Mouse (Mus musculus): ENCODE results near the gene Tekt1. TPM values are rescaled to one million over a fixed set of nuclear protein-coding genes. Genes with fewer than 3 reads are reported as not detected.

Tekt1 gene
- polyA plus RNA-seq, 1 experiment from 2014 or later, result 8.4 TPM

Small RNAs within 50 kb of the gene (microRNA-seq; reads per million reads assigned to microRNA genes)
- gene Mir6338, result not detected

Other genes with a start within 250 kb of the Tekt1 start
- gene Pitpnm3, start 226.7 kb downstream of the Tekt1 start, polyA plus RNA-seq (2015; fragmentation: Nextera tagmentation; extraction: Ambion mirVana), result 4.6 and 5.4 TPM in 2 replicates
- 1.5 and 1.6 TPM in 2 replicates for gene Gm43951, start 155.6 kb downstream of the Tekt1 start, polyA plus RNA-seq (2015; fragmentation: Nextera tagmentation; extraction: Ambion mirVana)
- gene 4933427D14Rik, start 155.0 kb downstream of the Tekt1 start, polyA plus RNA-seq (2015; fragmentation: Nextera tagmentation; extraction: Ambion mirVana), result 16.3 and 20.5 TPM in 2 replicates
- gene Txndc17, start 154.9 kb downstream of the Tekt1 start, polyA plus RNA-seq (2015; fragmentation: Nextera tagmentation; extraction: Ambion mirVana), result 147 and 155 TPM in 2 replicates
- gene Med31, start 146.8 kb downstream of the Tekt1 start, polyA plus RNA-seq (2015; fragmentation: Nextera tagmentation; extraction: Ambion mirVana), result 50.5 and 54.2 TPM in 2 replicates
- 1.9 and 2.0 TPM in 2 replicates for gene Slc13a5, start 95.2 kb downstream of the Tekt1 start, polyA plus RNA-seq (2015; fragmentation: Nextera tagmentation; extraction: Ambion mirVana)
- 3.0 and 3.9 TPM in 2 replicates for gene Xaf1, start 60.8 kb downstream of the Tekt1 start, polyA plus RNA-seq (2015; fragmentation: Nextera tagmentation; extraction: Ambion mirVana)
- gene Fbxo39, start 48.0 kb downstream of the Tekt1 start, polyA plus RNA-seq (2015; fragmentation: Nextera tagmentation; extraction: Ambion mirVana), result not detected in 2 replicates
- 9.9 and 10.2 TPM in 2 replicates for gene Smtnl2, start 49.3 kb upstream of the Tekt1 start, polyA plus RNA-seq (2015; fragmentation: Nextera tagmentation; extraction: Ambion mirVana)
- not detected in 2 replicates for gene Ggt6, start 73.1 kb upstream of the Tekt1 start, polyA plus RNA-seq (2015; fragmentation: Nextera tagmentation; extraction: Ambion mirVana)
- gene Mybbp1a, start 78.9 kb upstream of the Tekt1 start, polyA plus RNA-seq (2015; fragmentation: Nextera tagmentation; extraction: Ambion mirVana), result 62.1 and 65.9 TPM in 2 replicates
- gene Spns2, start 127.5 kb upstream of the Tekt1 start, polyA plus RNA-seq (2015; fragmentation: Nextera tagmentation; extraction: Ambion mirVana), result 9.7 and 11.4 TPM in 2 replicates
- 0.08 and 0.18 TPM in 2 replicates for gene Spns3, start 188.1 kb upstream of the Tekt1 start, polyA plus RNA-seq (2015; fragmentation: Nextera tagmentation; extraction: Ambion mirVana)
- 84.5 and 85.2 TPM in 2 replicates for gene Ube2g1, start 244.8 kb upstream of the Tekt1 start, polyA plus RNA-seq (2015; fragmentation: Nextera tagmentation; extraction: Ambion mirVana)